Mouse (Mus musculus) cerebellum, adult 2 months (tissue): ENCODE data around the gene Sbf2.

Experiments
- CTCF ChIP-seq: fragments of 200-500 bp; IDR thresholded peaks from 2 replicates; pipeline ENCODE4 v1.5.1; 2011; ENCODE audit warnings: low read depth, mild to moderate bottlenecking, control low read depth, low read length, moderate library complexity, borderline replicate concordance; ENCODE audit not compliant: insufficient read depth
- POLR2A ChIP-seq: fragments of 200-500 bp; IDR thresholded peaks from 2 replicates; pipeline ENCODE4 v1.6.1; 2011; ENCODE audit warnings: low read length, control low read depth, borderline replicate concordance; ENCODE audit not compliant: insufficient read depth

GRCm38 (mm10) chr7:110605476-110605875, 9.2 kb downstream of the Sbf2 start:
- TF ChIP-seq CTCF (no peak), POLR2A (no peak)
